Mouse (Mus musculus) retina, postnatal 1 day (tissue): ENCODE data around the gene Eme2.

Experiments used
- DNase-seq: peaks from one replicate; pipeline ENCODE4 v3.0.0-alpha.2; 2012

The Eme2 gene

GRCm38 (mm10) chr17:24896241-24896992, 1.5 kb upstream of the Eme2 start, which contains the start of gene Nme3:
Gene Nme3, plus strand, starts transcription at chr17:24896500.
- DNase-seq: peak; percentile 81

GRCm38 (mm10) chr17:24895571-24896240, 819 bp upstream of the Eme2 start:
- no peak for DNase-seq

- DNase-seq: no peak
These were observed 559 bp downstream of the Eme2 start for GRCm38 (mm10) chr17:24894061-24894994.

- DNase-seq: no peak
These were observed 1.6 kb downstream of the Eme2 start for GRCm38 (mm10) chr17:24893276-24893675.

- DNase-seq: no peak
These were observed 2.1 kb downstream of the Eme2 start for GRCm38 (mm10) chr17:24892785-24893184.

- no peak for DNase-seq
These were observed 3.6 kb downstream of the Eme2 start for GRCm38 (mm10) chr17:24891321-24891720.

- DNase-seq: no peak
These were observed 4.5 kb downstream of the Eme2 start for GRCm38 (mm10) chr17:24890151-24891092.

GRCm38 (mm10) chr17:24888862-24889261, 6.0 kb downstream of the Eme2 start:
- no peak for DNase-seq

GRCm38 (mm10) chr17:24887291-24888080, 7.4 kb downstream of the Eme2 start:
- DNase-seq: no peak

GRCm38 (mm10) chr17:24886932-24887271, 8.0 kb downstream of the Eme2 start:
- DNase-seq: no peak

- peak; percentile 100 for DNase-seq
These were observed 8.6 kb downstream of the Eme2 start, which contains the start of the genes Nubp2 and Spsb3 for GRCm38 (mm10) chr17:24886134-24886931. Gene Nubp2, minus strand, starts transcription at chr17:24886349. Gene Spsb3, plus strand, starts transcription at chr17:24886643.

- no peak for DNase-seq
These were observed 9.3 kb downstream of the Eme2 start for GRCm38 (mm10) chr17:24885356-24886133.

- DNase-seq: no peak
These were observed 10.5 kb downstream of the Eme2 start for GRCm38 (mm10) chr17:24884391-24884790.

GRCm38 (mm10) chr17:24881738-24882440, 13.0 kb downstream of the Eme2 start:
- peak; percentile 79 for DNase-seq

GRCm38 (mm10) chr17:24878531-24878930, 16.4 kb downstream of the Eme2 start:
- DNase-seq: no peak

- no peak for DNase-seq
These were observed 16.8 kb downstream of the Eme2 start for GRCm38 (mm10) chr17:24878117-24878397.

GRCm38 (mm10) chr17:24877336-24878116, 17.4 kb downstream of the Eme2 start:
- DNase-seq: no peak

GRCm38 (mm10) chr17:24874989-24875388, 19.9 kb downstream of the Eme2 start:
- DNase-seq: no peak
